Mouse (Mus musculus) spleen, postnatal 14 days (tissue): ENCODE measurements at regions not wholly inside any gene's neighbourhood (a gene's known extent, or its start where the extent isn't known, plus 50 kb on each side); places are given as distances from the start of the nearest gene placed in this dataset.
A peak's percentile ranks its signal among the peaks of the same experiment; 100 is the strongest.
"Not testable (repeated sequence)": the region's sequence is repeated elsewhere in the genome, so short reads cannot be mapped to it uniquely, and the experiment has no call there.

Source experiments
- DNase-seq, 2 experiments: peaks; one replicate each; pipeline ENCODE4 v3.0.0; 2021 to 2022; ENCODE audit warnings: low spot score in 2 of 2

GRCm38 (mm10) chr2:10990043-10990728 is 181.7 kb upstream of the Prkcq start:
- DNase-seq: no peak

GRCm38 (mm10) chr2:10998798-10999197 is 173.1 kb upstream of the Prkcq start:
- DNase-seq: no peak

GRCm38 (mm10) chr2:10999217-10999618 is 172.7 kb upstream of the Prkcq start:
- DNase-seq: no peak

- DNase-seq: no peak
Measured at GRCm38 (mm10) chr2:11005806-11006205, 166.1 kb upstream of the Prkcq start.

- DNase-seq: no peak
Measured at GRCm38 (mm10) chr2:11011041-11011962, 160.6 kb upstream of the Prkcq start.

GRCm38 (mm10) chr2:11012312-11012860 is 159.5 kb upstream of the Prkcq start:
- no peak for DNase-seq

GRCm38 (mm10) chr2:11013154-11013553 is 158.8 kb upstream of the Prkcq start:
- DNase-seq: no peak

- no peak for DNase-seq
Measured at GRCm38 (mm10) chr2:11016446-11016845, 155.5 kb upstream of the Prkcq start.

- DNase-seq: no peak
Measured at GRCm38 (mm10) chr2:11032891-11033290, 139.0 kb upstream of the Prkcq start.

GRCm38 (mm10) chr2:11034178-11034577 is 137.7 kb upstream of the Prkcq start:
- DNase-seq: no peak

- DNase-seq: no peak
Measured at GRCm38 (mm10) chr2:11037343-11037742, 134.6 kb upstream of the Prkcq start.

GRCm38 (mm10) chr2:11038440-11038839 is 133.5 kb upstream of the Prkcq start:
- no peak for DNase-seq

- no peak for DNase-seq
Measured at GRCm38 (mm10) chr2:11040005-11040404, 131.9 kb upstream of the Prkcq start.

- no peak for DNase-seq
Measured at GRCm38 (mm10) chr2:11044727-11045274, 127.1 kb upstream of the Prkcq start.

- DNase-seq: no peak
Measured at GRCm38 (mm10) chr2:11051621-11052020, 120.3 kb upstream of the Prkcq start.

GRCm38 (mm10) chr2:11059731-11060425 is 112.0 kb upstream of the Prkcq start:
- peak in 1 of 2 experiments; percentile 1 for DNase-seq

- DNase-seq: no peak
Measured at GRCm38 (mm10) chr2:11067384-11067783, 104.5 kb upstream of the Prkcq start.

- DNase-seq: no peak
Measured at GRCm38 (mm10) chr2:11083536-11083935, 88.4 kb upstream of the Prkcq start.

- DNase-seq: no peak
Measured at GRCm38 (mm10) chr2:11086996-11087395, 84.9 kb upstream of the Prkcq start.

- DNase-seq: not testable (repeated sequence)
Measured at GRCm38 (mm10) chr2:11099834-11100622, 71.9 kb upstream of the Prkcq start.

GRCm38 (mm10) chr2:11113191-11113590 is 58.7 kb upstream of the Prkcq start:
- DNase-seq: peak in 1 of 2 experiments; percentile 19
